9 mouse cellular contexts compared by ENCODE assay signal in the genomic region with DNA sequence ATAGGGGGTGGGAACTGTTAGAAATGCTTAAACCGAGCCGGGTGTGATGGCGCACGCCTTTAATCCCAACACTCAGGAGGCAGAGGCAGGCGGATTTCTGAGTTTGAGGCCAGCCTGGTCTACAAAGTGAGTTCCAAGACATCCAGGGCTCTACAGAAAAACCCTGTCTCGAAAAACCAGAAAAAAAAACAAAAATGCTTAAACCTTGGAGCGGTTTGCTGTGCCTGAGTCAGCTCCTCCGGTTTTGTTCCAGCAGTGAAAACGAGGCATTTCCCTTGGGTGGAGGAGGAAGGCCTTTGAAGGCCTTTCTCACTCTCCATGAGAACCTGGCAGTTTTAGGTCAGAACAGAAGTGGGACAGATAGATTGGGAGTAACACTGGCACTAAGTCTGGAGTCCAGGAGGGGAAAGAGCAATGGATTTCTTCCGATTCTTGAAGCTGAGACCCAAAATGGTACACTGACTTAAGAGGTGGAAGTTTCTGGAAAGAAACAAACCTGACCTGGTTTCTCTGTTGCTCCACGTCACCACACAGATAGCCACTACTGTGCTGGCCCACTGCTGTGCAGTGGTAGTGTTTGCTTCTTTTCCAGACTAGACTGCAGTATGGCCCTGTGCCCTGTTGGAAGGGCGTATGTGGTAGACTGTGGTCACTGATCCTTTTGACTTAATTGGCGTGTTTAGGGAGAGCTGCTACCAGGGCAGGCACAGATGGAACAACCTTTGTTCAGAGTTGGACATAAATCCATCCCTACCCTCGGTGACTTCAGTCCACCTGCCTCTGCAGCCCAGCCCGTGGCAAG. TPM values are rescaled to one million over a fixed set of nuclear protein-coding genes. Genes with fewer than 3 reads are reported as not detected.
DNase-seq lines count a peak whose midpoint lies in the region; ATAC-seq lines count a peak whose summit lies in the region.
"Had no signal": no experiment of that assay in that cellular context is flagged by ENCODE, and none has a peak within 500 bp of the region (broad histone marks: within the 10 kb centered on the region; RNA-seq: fewer than 3 reads in every experiment).

No protein-coding gene starts in this region.

- 61% methylated on average over 15 of the region's 15 CpGs for WGBS in neural tube, embryonic 11.5 days
- WGBS in hindbrain, embryonic 12.5 days, result 64% methylated on average over 15 of the region's 15 CpGs
- WGBS in midbrain, embryonic 11.5 days, result 60% methylated on average over 15 of the region's 15 CpGs

- 0 out of 2 replicates have a peak, but pooled peaks have one; percentile 0 for ATAC-seq in neural tube, embryonic 11.5 days (ENCODE audit: insufficient read depth, low FRiP score, low TSS enrichment)
- ATAC-seq in hindbrain, embryonic 12.5 days (ENCODE audit: low FRiP score), result 0 out of 2 replicates have a peak, but pooled peaks have one; percentile 0
- ATAC-seq in midbrain, embryonic 11.5 days (ENCODE audit: low FRiP score), result no peak

- H3K4me3 ChIP-seq in neural tube, embryonic 11.5 days (ENCODE audit: low read depth, low read length), result peak overlapping the region; percentile 44
- peak overlapping the region; percentile 80 for H3K4me3 ChIP-seq in hindbrain, embryonic 12.5 days
- peak overlapping the region; percentile 45 for H3K4me3 ChIP-seq in midbrain, embryonic 11.5 days (ENCODE audit: low read depth, low read length)

- no peaks in the 10 kb centered on the region for H3K27me3 ChIP-seq in neural tube, embryonic 11.5 days (ENCODE audit: control insufficient read depth, insufficient read depth, low read length)
- no peaks in the 10 kb centered on the region for H3K27me3 ChIP-seq in hindbrain, embryonic 12.5 days
- H3K27me3 ChIP-seq in midbrain, embryonic 11.5 days (ENCODE audit: control insufficient read depth, insufficient read depth, low read length), result no peaks in the 10 kb centered on the region

- peaks cover 5% of the 10 kb centered on the region for H3K36me3 ChIP-seq in neural tube, embryonic 11.5 days (ENCODE audit: control insufficient read depth, insufficient read depth, low read length)
- H3K36me3 ChIP-seq in hindbrain, embryonic 12.5 days, result peaks cover 24% of the 10 kb centered on the region
- H3K36me3 ChIP-seq in midbrain, embryonic 11.5 days (ENCODE audit: control insufficient read depth, insufficient read depth, low read length), result peaks cover 5% of the 10 kb centered on the region; the same call in 1 of the 2 replicates

- H3K9me3 ChIP-seq in neural tube, embryonic 11.5 days (ENCODE audit: control insufficient read depth, low read length), result no peaks in the 10 kb centered on the region
- no peaks in the 10 kb centered on the region for H3K9me3 ChIP-seq in hindbrain, embryonic 12.5 days (replicated peaks)
- H3K9me3 ChIP-seq in midbrain, embryonic 11.5 days (ENCODE audit: control insufficient read depth, low read length), result no peaks in the 10 kb centered on the region

- peak; percentile 42 to 79 for DNase-seq in adrenal gland, adult (ENCODE audit: inconsistent age in 2 of 2, low spot score in 1 of 2)
- DNase-seq in adrenal gland, postnatal 25 days, result no peak
- DNase-seq in neural tube, embryonic 11.5 days (ENCODE audit: low spot score), result no peak
- no peak for DNase-seq in neural tube, embryonic 10.5 days (ENCODE audit: extremely low spot score, low spot score)
- no peak for DNase-seq in midbrain, embryonic 11.5 days (ENCODE audit: low spot score, missing footprints)
- DNase-seq in thymus, postnatal 4 days, result no peak
- no peak for DNase-seq in layer of hippocampus, adult 18-20 months (ENCODE audit: low spot score in 2 of 2)

- peak overlapping the region; percentile 84 for H3K27ac ChIP-seq in neural tube, embryonic 11.5 days (ENCODE audit: low read depth, low read length)
- H3K27ac ChIP-seq in hindbrain, embryonic 12.5 days, result peak overlapping the region; percentile 90
- peak overlapping the region; percentile 78 for H3K27ac ChIP-seq in midbrain, embryonic 11.5 days (ENCODE audit: low read depth, low read length)

- H3K4me2 ChIP-seq in neural tube, embryonic 11.5 days (ENCODE audit: low read depth), result peak overlapping the region; percentile 79
- peak overlapping the region; percentile 92 for H3K4me2 ChIP-seq in hindbrain, embryonic 12.5 days (replicated peaks)
- peak overlapping the region; percentile 83 for H3K4me2 ChIP-seq in midbrain, embryonic 11.5 days

- H3K9ac ChIP-seq in neural tube, embryonic 11.5 days (ENCODE audit: low read length), result peak overlapping the region; percentile 68
- H3K9ac ChIP-seq in hindbrain, embryonic 12.5 days, result peak overlapping the region; percentile 73; the same call in 1 of the 2 replicates
- peak overlapping the region; percentile 73; the same call in 1 of the 2 replicates for H3K9ac ChIP-seq in midbrain, embryonic 11.5 days (ENCODE audit: low read length)

- H3K4me1 ChIP-seq in neural tube, embryonic 11.5 days (ENCODE audit: control insufficient read depth, insufficient read depth, low read length), result peaks cover 20% of the 10 kb centered on the region
- H3K4me1 ChIP-seq in hindbrain, embryonic 12.5 days, result peaks cover 49% of the 10 kb centered on the region
- H3K4me1 ChIP-seq in midbrain, embryonic 11.5 days (ENCODE audit: control insufficient read depth, insufficient read depth, low read length), result peaks cover 34% of the 10 kb centered on the region

RNA-seq across cellular contexts. Expression of gene Mthfr, which starts 1.4 kb away (rescaled TPM):
- 32.1 and 33.6 TPM in 2 replicates for total RNA-seq in adrenal gland, postnatal 25 days (2021)
- polyA plus RNA-seq in neural tube, embryonic 11.5 days (2014; fragmentation: Nextera tagmentation; extraction: Ambion mirVana), result 22.0 and 22.7 TPM in 2 replicates
- polyA plus RNA-seq in hindbrain, embryonic 12.5 days (2016; fragmentation: Nextera tagmentation; extraction: Ambion mirVana), result 34.5 and 34.9 TPM in 2 replicates
- polyA plus RNA-seq in midbrain, embryonic 11.5 days (2014; fragmentation: Nextera tagmentation; extraction: Ambion mirVana), result 17.8 and 18.9 TPM in 2 replicates
- 10 to 100 TPM; 28.0 to 30.8 TPM for total RNA-seq in layer of hippocampus, adult 18-20 months (2021)

RNA-seq across cellular contexts. Expression of gene Clcn6, which starts 1.6 kb away (rescaled TPM):
- 11.1 and 12.7 TPM in 2 replicates for total RNA-seq in adrenal gland, postnatal 25 days (2021)
- 20.9 and 24.2 TPM in 2 replicates for polyA plus RNA-seq in neural tube, embryonic 11.5 days (2014; fragmentation: Nextera tagmentation; extraction: Ambion mirVana)
- 27.5 and 28.7 TPM in 2 replicates for polyA plus RNA-seq in hindbrain, embryonic 12.5 days (2016; fragmentation: Nextera tagmentation; extraction: Ambion mirVana)
- polyA plus RNA-seq in midbrain, embryonic 11.5 days (2014; fragmentation: Nextera tagmentation; extraction: Ambion mirVana), result 19.2 and 20.2 TPM in 2 replicates
- total RNA-seq in layer of hippocampus, adult 18-20 months (2021), result 10 to 100 TPM; 79.0 to 82.0 TPM

RNA-seq across cellular contexts. Expression of gene Nppa, which starts 39.7 kb away (rescaled TPM):
- not detected in 2 replicates for total RNA-seq in adrenal gland, postnatal 25 days (2021)
- polyA plus RNA-seq in neural tube, embryonic 11.5 days (2014; fragmentation: Nextera tagmentation; extraction: Ambion mirVana), result 1.2 and 2.9 TPM in 2 replicates
- 1.6 and 1.9 TPM in 2 replicates for polyA plus RNA-seq in hindbrain, embryonic 12.5 days (2016; fragmentation: Nextera tagmentation; extraction: Ambion mirVana)
- polyA plus RNA-seq in midbrain, embryonic 11.5 days (2014; fragmentation: Nextera tagmentation; extraction: Ambion mirVana), result 0.51 and 0.68 TPM in 2 replicates
- not detected for total RNA-seq in layer of hippocampus, adult 18-20 months (2021)
- total RNA-seq: gastrocnemius, postnatal 36 days had no signal

RNA-seq across cellular contexts. Expression of gene Agtrap, which starts 47.6 kb away (rescaled TPM):
- total RNA-seq in adrenal gland, postnatal 25 days (2021), result 75.0 and 117 TPM in 2 replicates
- polyA plus RNA-seq in neural tube, embryonic 11.5 days (2014; fragmentation: Nextera tagmentation; extraction: Ambion mirVana), result 9.1 and 10.7 TPM in 2 replicates
- polyA plus RNA-seq in hindbrain, embryonic 12.5 days (2016; fragmentation: Nextera tagmentation; extraction: Ambion mirVana), result 10.3 and 11.9 TPM in 2 replicates
- 11.7 TPM in 2 replicates for polyA plus RNA-seq in midbrain, embryonic 11.5 days (2014; fragmentation: Nextera tagmentation; extraction: Ambion mirVana)
- 1 to 10 TPM; 6.3 to 7.6 TPM for total RNA-seq in layer of hippocampus, adult 18-20 months (2021)

RNA-seq across cellular contexts. Expression of gene Nppb, which starts 54.6 kb away (rescaled TPM):
- total RNA-seq in adrenal gland, postnatal 25 days (2021), result not detected in 2 replicates
- polyA plus RNA-seq in neural tube, embryonic 11.5 days (2014; fragmentation: Nextera tagmentation; extraction: Ambion mirVana), result 0.72 and 0.87 TPM in 2 replicates
- polyA plus RNA-seq in hindbrain, embryonic 12.5 days (2016; fragmentation: Nextera tagmentation; extraction: Ambion mirVana), result 0.57 TPM in 1 of 2 replicates, not detected in the other
- polyA plus RNA-seq in midbrain, embryonic 11.5 days (2014; fragmentation: Nextera tagmentation; extraction: Ambion mirVana), result 0.23 and 0.29 TPM in 2 replicates
- total RNA-seq in layer of hippocampus, adult 18-20 months (2021), result not detected
- total RNA-seq: gastrocnemius, postnatal 36 days had no signal

Comparison
In these comparisons a context has a peak if more than half of its experiments do, and no peak if none do; other contexts are left out.
1. DNase-seq: peak in adrenal gland, adult (2 of 2); none in adrenal gland, postnatal 25 days (single experiment), neural tube, embryonic 11.5 days (single experiment), neural tube, embryonic 10.5 days (single experiment), midbrain, embryonic 11.5 days (single experiment), thymus, postnatal 4 days (single experiment) and layer of hippocampus, adult 18-20 months (0 of 2).
2. Peak in every context shown above with its lines, with median percentiles within 50 percentile points of each other: H3K27ac ChIP-seq, H3K4me2 ChIP-seq, H3K4me3 ChIP-seq and H3K9ac ChIP-seq.